Mouse (Mus musculus): ENCODE results near the gene Dusp1. TPM values are rescaled to one million over a fixed set of nuclear protein-coding genes. Genes with fewer than 3 reads are reported as not detected.
A peak's percentile ranks its signal among the peaks of the same experiment; 100 is the strongest.

Gene Dusp1
- polyA plus RNA-seq, 1 experiment from 2014 or later, result 29.6 TPM

- Histone ChIP-seq H3K4me3 (replicated peaks) (no peak overlapping the region), H3K4me2 (no peak overlapping the region), H3K9me3 (replicated peaks) (no peaks in the 10 kb centered on the region), H3K36me3 (replicated peaks) (peaks cover 10% of the 10 kb centered on the region; the same call in 1 of the 2 replicates), H3K27ac (replicated peaks) (peak overlapping the region; percentile 64), H3K4me1 (replicated peaks) (peaks cover 27% of the 10 kb centered on the region), H3K27me3 (no peaks in the 10 kb centered on the region), H3K9ac (no peak overlapping the region)
- ATAC-seq (ENCODE audit: insufficient read depth), result peak; percentile 68
- WGBS (ENCODE audit: insufficient replicate concordance), result 50% methylated on average over 4 of the region's 4 CpGs
Observed at GRCm38 (mm10) chr17:26584063-26584462, 22.1 kb upstream of the Dusp1 start.

DNA sequence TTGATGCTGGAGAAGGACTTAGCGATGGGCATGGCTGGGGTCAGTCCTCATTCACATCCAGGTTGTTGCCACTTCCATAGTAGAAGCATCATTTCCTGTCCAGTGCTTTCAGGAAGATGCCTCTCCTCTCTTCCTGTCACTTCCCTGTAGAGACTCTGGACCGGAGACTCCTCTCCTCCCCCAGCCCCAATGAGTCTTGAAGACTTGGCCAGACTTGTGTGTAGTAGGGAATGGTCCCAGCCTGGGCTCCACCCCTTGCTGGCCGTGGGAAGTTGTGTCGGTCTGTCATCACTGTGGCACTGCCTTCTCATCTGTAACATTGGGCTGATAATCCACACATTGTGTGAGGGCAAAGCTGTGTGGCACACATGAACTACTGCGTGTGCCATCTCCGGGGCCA lies 21.7 kb upstream of the Dusp1 start:
- Histone ChIP-seq H3K4me3 (replicated peaks) (no peak overlapping the region), H3K9me3 (replicated peaks) (no peaks in the 10 kb centered on the region), H3K9ac (no peak overlapping the region), H3K4me2 (no peak overlapping the region), H3K36me3 (replicated peaks) (peaks cover 10% of the 10 kb centered on the region; the same call in 1 of the 2 replicates), H3K4me1 (replicated peaks) (peaks cover 27% of the 10 kb centered on the region), H3K27me3 (no peaks in the 10 kb centered on the region), H3K27ac (replicated peaks) (peak overlapping the region; percentile 64)
- no peak for ATAC-seq (ENCODE audit: insufficient read depth)
- 83% methylated on average over 6 of the region's 6 CpGs for WGBS (ENCODE audit: insufficient replicate concordance)

- ATAC-seq (ENCODE audit: insufficient read depth), result no peak
- Histone ChIP-seq H3K36me3 (replicated peaks) (peaks cover 10% of the 10 kb centered on the region), H3K27me3 (no peaks in the 10 kb centered on the region), H3K9me3 (replicated peaks) (no peaks in the 10 kb centered on the region), H3K4me3 (replicated peaks) (no peak overlapping the region), H3K4me1 (replicated peaks) (peaks cover 27% of the 10 kb centered on the region), H3K4me2 (no peak overlapping the region), H3K9ac (no peak overlapping the region), H3K27ac (replicated peaks) (peak overlapping the region; percentile 64; the same call in 1 of the 2 replicates)
- 81% methylated on average over 9 of the region's 9 CpGs for WGBS (ENCODE audit: insufficient replicate concordance)
Observed at GRCm38 (mm10) chr17:26583056-26583455, 21.1 kb upstream of the Dusp1 start.

DNA sequence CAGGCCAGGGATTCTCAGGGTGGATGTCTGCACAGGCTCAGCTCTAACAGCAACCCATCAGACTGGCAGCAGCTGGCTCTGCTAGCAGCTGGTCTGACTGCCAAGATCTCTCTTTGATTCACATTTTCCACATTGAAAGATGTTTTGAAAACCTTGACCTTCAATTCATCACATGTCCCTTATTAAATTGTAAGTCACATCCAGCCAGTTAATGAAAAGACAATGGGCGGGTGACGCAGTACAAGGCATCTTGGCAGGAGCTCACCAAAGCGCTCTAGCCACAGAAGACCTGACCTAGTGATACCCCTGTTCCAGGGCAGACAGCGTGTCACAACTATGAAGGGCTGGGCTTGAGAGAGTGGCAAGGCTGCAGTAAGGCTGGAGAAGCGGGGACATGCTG lies 20.4 kb upstream of the Dusp1 start:
- no peak overlapping the region for H3K9ac ChIP-seq
- H3K4me1 ChIP-seq (replicated peaks), result peaks cover 29% of the 10 kb centered on the region
- H3K4me3 ChIP-seq (replicated peaks), result no peak overlapping the region
- no peak for ATAC-seq (ENCODE audit: insufficient read depth)
- H3K9me3 ChIP-seq (replicated peaks), result no peaks in the 10 kb centered on the region
- no peak overlapping the region for H3K27ac ChIP-seq (replicated peaks)
- H3K4me2 ChIP-seq, result no peak overlapping the region
- WGBS (ENCODE audit: insufficient replicate concordance), result 84% methylated on average over 5 of the region's 5 CpGs
- H3K27me3 ChIP-seq, result no peaks in the 10 kb centered on the region
- H3K36me3 ChIP-seq (replicated peaks), result peaks cover 10% of the 10 kb centered on the region

GRCm38 (mm10) chr17:26580873-26581401 lies 19.0 kb upstream of the Dusp1 start:
- 67% methylated on average over 3 of the region's 3 CpGs for WGBS (ENCODE audit: insufficient replicate concordance)
- H3K36me3 ChIP-seq (replicated peaks), result peaks cover 10% of the 10 kb centered on the region
- no peaks in the 10 kb centered on the region for H3K9me3 ChIP-seq (replicated peaks)
- H3K27ac ChIP-seq (replicated peaks), result no peak overlapping the region
- H3K9ac ChIP-seq, result no peak overlapping the region
- no peaks in the 10 kb centered on the region for H3K27me3 ChIP-seq
- H3K4me2 ChIP-seq, result no peak overlapping the region
- peaks cover 42% of the 10 kb centered on the region for H3K4me1 ChIP-seq (replicated peaks)
- H3K4me3 ChIP-seq (replicated peaks), result no peak overlapping the region
- ATAC-seq (ENCODE audit: insufficient read depth), result no peak

DNA sequence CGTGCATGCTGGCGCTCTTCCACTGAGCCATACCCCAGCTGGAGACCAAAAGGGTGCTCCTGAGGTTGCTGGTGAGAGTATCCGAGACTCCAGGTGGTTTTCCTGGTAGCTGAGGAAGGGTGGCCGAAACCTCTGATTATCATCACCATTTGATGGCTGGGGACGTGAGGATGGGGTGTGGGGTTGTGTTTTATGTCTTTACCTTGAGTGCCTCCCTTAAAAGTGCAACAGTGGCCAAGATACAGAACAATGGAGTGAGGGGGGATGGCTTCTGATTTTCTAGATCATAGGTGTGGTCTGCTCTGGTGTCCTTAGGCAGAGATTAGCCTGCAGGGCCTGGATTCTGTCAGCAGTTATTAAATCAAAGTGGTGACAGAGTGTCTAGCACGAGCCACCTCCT lies 17.5 kb upstream of the Dusp1 start:
- H3K36me3 ChIP-seq (replicated peaks), result peaks cover 10% of the 10 kb centered on the region
- no peak overlapping the region for H3K27ac ChIP-seq (replicated peaks)
- WGBS (ENCODE audit: insufficient replicate concordance), result 71% methylated on average over 6 of the region's 6 CpGs
- H3K9me3 ChIP-seq (replicated peaks), result no peaks in the 10 kb centered on the region
- H3K4me1 ChIP-seq (replicated peaks), result peaks cover 48% of the 10 kb centered on the region
- no peaks in the 10 kb centered on the region for H3K27me3 ChIP-seq
- no peak overlapping the region for H3K4me3 ChIP-seq (replicated peaks)
- no peak overlapping the region for H3K4me2 ChIP-seq
- no peak for ATAC-seq (ENCODE audit: insufficient read depth)
- H3K9ac ChIP-seq, result no peak overlapping the region

DNA sequence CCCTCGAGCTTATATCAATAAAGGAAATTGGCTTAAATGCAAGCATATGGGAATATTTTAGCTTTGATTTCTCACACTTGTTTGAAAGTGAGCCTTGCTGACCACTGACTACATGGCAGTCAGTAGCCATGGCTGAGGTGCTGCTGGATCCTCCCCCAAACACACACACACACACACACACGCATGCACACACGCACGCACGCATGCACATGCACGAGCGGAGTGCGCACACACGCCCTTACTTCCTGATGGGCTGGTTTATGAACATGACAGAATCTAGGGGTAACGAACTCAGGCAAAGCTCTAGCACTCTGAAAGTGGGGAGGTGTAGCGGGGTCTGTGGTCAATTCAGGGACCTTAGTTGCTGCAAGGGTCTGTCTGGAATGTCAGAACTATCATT lies 16.8 kb upstream of the Dusp1 start:
- H3K9ac ChIP-seq, result no peak overlapping the region
- WGBS (ENCODE audit: insufficient replicate concordance), result 81% methylated on average over 11 of the region's 11 CpGs

GRCm38 (mm10) chr17:26578162-26578561 lies 16.2 kb upstream of the Dusp1 start:
- WGBS (ENCODE audit: insufficient replicate concordance), result 75% methylated on average over 7 of the region's 7 CpGs
- H3K27ac ChIP-seq (replicated peaks), result no peak overlapping the region
- ATAC-seq (ENCODE audit: insufficient read depth), result no peak

More for the DNA sequence above, 16.8 kb upstream of the Dusp1 start:
- no peaks in the 10 kb centered on the region for H3K9me3 ChIP-seq (replicated peaks)
- peaks cover 10% of the 10 kb centered on the region for H3K36me3 ChIP-seq (replicated peaks)
- no peak overlapping the region for H3K4me3 ChIP-seq (replicated peaks)
- ATAC-seq (ENCODE audit: insufficient read depth), result no peak
- H3K27ac ChIP-seq (replicated peaks), result no peak overlapping the region
- no peaks in the 10 kb centered on the region for H3K27me3 ChIP-seq
- H3K4me1 ChIP-seq (replicated peaks), result peaks cover 42% of the 10 kb centered on the region
- H3K4me2 ChIP-seq, result no peak overlapping the region

GRCm38 (mm10) chr17:26577309-26577708 lies 15.4 kb upstream of the Dusp1 start:
- WGBS (ENCODE audit: insufficient replicate concordance), result 77% methylated on average over 11 of the region's 11 CpGs
- H3K4me2 ChIP-seq, result no peak overlapping the region
- peaks cover 30% of the 10 kb centered on the region for H3K4me1 ChIP-seq (replicated peaks)
- peaks cover 10% of the 10 kb centered on the region for H3K36me3 ChIP-seq (replicated peaks)
- no peaks in the 10 kb centered on the region for H3K27me3 ChIP-seq
- ATAC-seq (ENCODE audit: insufficient read depth), result no peak
- H3K9ac ChIP-seq, result no peak overlapping the region
- no peak overlapping the region for H3K27ac ChIP-seq (replicated peaks)
- H3K9me3 ChIP-seq (replicated peaks), result no peaks in the 10 kb centered on the region
- H3K4me3 ChIP-seq (replicated peaks), result no peak overlapping the region

More at GRCm38 (mm10) chr17:26578162-26578561, 16.2 kb upstream of the Dusp1 start:
- Histone ChIP-seq H3K9me3 (replicated peaks) (no peaks in the 10 kb centered on the region), H3K27me3 (no peaks in the 10 kb centered on the region), H3K36me3 (replicated peaks) (peaks cover 10% of the 10 kb centered on the region), H3K4me1 (replicated peaks) (peaks cover 35% of the 10 kb centered on the region), H3K4me2 (no peak overlapping the region), H3K9ac (no peak overlapping the region), H3K4me3 (replicated peaks) (no peak overlapping the region)

DNA sequence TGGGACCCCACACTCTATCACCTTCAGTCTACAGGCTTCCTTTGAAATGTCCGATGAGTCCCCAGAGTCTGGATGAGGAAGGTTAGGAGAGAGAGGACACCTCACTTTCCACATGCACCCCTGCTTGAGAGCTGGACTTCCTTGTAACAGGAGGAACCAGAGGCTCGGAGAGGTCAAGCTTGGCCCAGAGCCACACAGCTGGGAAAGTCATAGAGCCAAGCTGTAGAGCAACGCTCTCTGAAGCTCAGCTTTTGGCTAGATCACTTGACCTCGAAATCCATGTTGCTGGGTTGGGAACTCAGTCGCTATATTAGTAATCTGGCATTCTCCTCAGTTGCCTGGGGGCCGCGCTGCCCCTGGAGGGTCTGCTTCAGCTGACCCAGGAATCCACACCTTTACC lies 14.9 kb upstream of the Dusp1 start:
- Histone ChIP-seq H3K4me2 (no peak overlapping the region), H3K9ac (no peak overlapping the region), H3K4me3 (replicated peaks) (no peak overlapping the region), H3K27ac (replicated peaks) (no peak overlapping the region), H3K36me3 (replicated peaks) (peaks cover 9% of the 10 kb centered on the region), H3K4me1 (replicated peaks) (peaks cover 33% of the 10 kb centered on the region), H3K9me3 (replicated peaks) (no peaks in the 10 kb centered on the region), H3K27me3 (no peaks in the 10 kb centered on the region)
- 74% methylated on average over 7 of the region's 7 CpGs for WGBS (ENCODE audit: insufficient replicate concordance)
- no peak for ATAC-seq (ENCODE audit: insufficient read depth)

DNA sequence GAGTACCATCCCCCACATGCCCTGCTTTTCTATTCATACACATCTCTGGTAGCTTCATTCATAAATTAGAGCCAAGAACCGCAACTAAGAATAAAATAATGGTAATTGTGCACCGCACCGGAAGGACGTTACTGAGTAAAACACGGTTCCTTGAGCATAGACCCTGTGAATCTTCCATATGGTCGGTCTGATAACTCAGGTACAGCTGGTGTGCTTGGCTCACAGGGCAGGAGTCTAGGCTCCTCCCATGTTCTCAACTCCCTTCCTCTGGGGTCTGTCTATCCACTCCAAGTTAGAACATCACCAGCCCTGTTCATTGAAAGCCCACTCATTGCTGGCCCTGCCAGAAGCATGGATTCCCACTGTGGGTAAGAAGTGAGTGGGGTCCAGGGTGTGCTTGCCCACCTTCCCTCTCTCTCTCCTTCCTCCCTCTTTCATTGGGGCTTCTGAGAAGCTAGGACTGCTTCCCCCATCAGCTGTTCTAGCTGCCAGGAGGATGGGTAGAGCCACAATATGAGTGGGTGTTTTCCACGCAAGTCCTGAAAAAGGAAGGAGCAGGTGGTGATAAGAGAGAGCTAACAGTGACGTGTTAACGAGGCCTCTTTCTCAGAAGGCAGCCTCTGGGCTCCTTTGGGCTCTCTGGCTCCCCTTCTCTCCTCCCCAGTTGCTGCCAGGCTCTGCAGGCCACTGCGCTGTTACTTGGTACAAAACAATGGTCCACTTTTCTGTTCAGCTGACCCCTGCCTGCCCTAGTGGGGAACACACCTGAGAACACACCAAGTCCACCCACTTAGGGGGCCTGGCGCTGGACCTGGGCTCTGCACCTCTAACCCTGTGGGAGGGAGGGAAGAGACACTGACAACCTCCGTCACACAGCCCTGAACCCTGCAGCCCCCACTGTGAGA lies 14.1 kb upstream of the Dusp1 start:
- Histone ChIP-seq H3K4me1 (replicated peaks) (peaks cover 41% of the 10 kb centered on the region), H3K9ac (no peak overlapping the region), H3K36me3 (replicated peaks) (peaks cover 1% of the 10 kb centered on the region; the same call in 1 of the 2 replicates), H3K4me3 (replicated peaks) (no peak overlapping the region), H3K4me2 (no peak overlapping the region; the same call in 1 of the 2 replicates), H3K27ac (replicated peaks) (no peak overlapping the region), H3K9me3 (replicated peaks) (no peaks in the 10 kb centered on the region), H3K27me3 (no peaks in the 10 kb centered on the region)
- WGBS (ENCODE audit: insufficient replicate concordance), result 56% methylated on average over 12 of the region's 12 CpGs
- ATAC-seq (ENCODE audit: insufficient read depth), result peak; percentile 45; the same call in 1 of the 2 replicates
